Mouse (Mus musculus) forebrain, embryonic 10.5 days (tissue): Measurements from ENCODE around the gene Fkbp7. TPM values are rescaled to one million over a fixed set of nuclear protein-coding genes. Genes with fewer than 3 reads are reported as not detected.

Experiments used
- DNase-seq: peaks from one replicate; pipeline ENCODE4 v3.0.0-alpha.2; 2017; ENCODE audit warnings: low spot score; ENCODE audit errors: extremely low spot score
- H3K27ac ChIP-seq: fragments of 300-500 bp; sonication (generic); 2 replicates; pipeline ENCODE4 v1.5.1; 2016; ENCODE audit warnings: mild to moderate bottlenecking
- H3K27me3 ChIP-seq: fragments of 300-500 bp; sonication (generic); 2 replicates; pipeline ENCODE4 v1.6.1; 2016; ENCODE audit warnings: mild to moderate bottlenecking; ENCODE audit not compliant: poor library complexity, severe bottlenecking
- H3K36me3 ChIP-seq: fragments of 300-500 bp; sonication (generic); replicated peaks from 2 replicates; pipeline ENCODE4 v1.6.1; 2016; ENCODE audit warnings: mild to moderate bottlenecking, moderate library complexity
- H3K4me1 ChIP-seq: fragments of 300-500 bp; sonication (generic); 2 replicates; pipeline ENCODE4 v1.6.1; 2016
- H3K4me3 ChIP-seq: fragments of 300-500 bp; sonication (generic); 2 replicates; pipeline ENCODE4 v1.5.1; 2016; ENCODE audit warnings: mild to moderate bottlenecking, moderate library complexity
- H3K9me3 ChIP-seq: fragments of 300-500 bp; sonication (generic); 2 replicates; pipeline ENCODE4 v1.6.1; 2016; ENCODE audit warnings: mild to moderate bottlenecking, moderate library complexity
- WGBS: fragments of 180-500 bp; shearing (Covaris S2); methylation state at CpG from one replicate; pipeline ENCODE4 v1.1.7; 2016; 5-methylcytosine and 5-hydroxymethylcytosine counted together
- polyA plus RNA-seq: library from polyadenylated mRNA; unstranded; fragments of >200 nt; fragmentation: Nextera tagmentation; extraction: Ambion mirVana; gene quantifications from 2 replicates; pipeline ENCODE4 v1.2.1, GENCODE M21; 2016

Gene Fkbp7
- polyA plus RNA-seq, 1 experiment from 2014 or later = 12.2 TPM

- Histone ChIP-seq H3K4me3 (no peak overlapping the region), H3K9me3 (no peaks in the 10 kb centered on the region), H3K36me3 (peaks cover 90% of the 10 kb centered on the region), H3K27ac (no peak overlapping the region), H3K4me1 (peaks cover 4% of the 10 kb centered on the region; the same call in 1 of the 2 replicates), H3K27me3 (no peaks in the 10 kb centered on the region)
- no peak for DNase-seq
- WGBS = 90% methylated on average over 8 of the region's 8 CpGs
These were observed 9.4 kb upstream of the Fkbp7 start for GRCm38 (mm10) chr2:76682301-76682700.

GRCm38 (mm10) chr2:76676401-76677226 is 3.7 kb upstream of the Fkbp7 start:
- no peak for DNase-seq
- 77% methylated on average over 13 of the region's 13 CpGs for WGBS
- H3K27ac ChIP-seq = peak overlapping the region; percentile 93

GRCm38 (mm10) chr2:76675949-76676348 is 3.0 kb upstream of the Fkbp7 start:
- Histone ChIP-seq H3K9me3 (no peaks in the 10 kb centered on the region), H3K27ac (peak overlapping the region; percentile 93), H3K27me3 (no peaks in the 10 kb centered on the region), H3K4me3 (peak overlapping the region; percentile 85), H3K36me3 (peaks cover 29% of the 10 kb centered on the region), H3K4me1 (peaks cover 46% of the 10 kb centered on the region)
- 12% methylated on average over 4 of the region's 4 CpGs for WGBS
- DNase-seq = no peak

More at GRCm38 (mm10) chr2:76676401-76677226, 3.7 kb upstream of the Fkbp7 start:
- Histone ChIP-seq H3K36me3 (peaks cover 33% of the 10 kb centered on the region), H3K4me1 (peaks cover 45% of the 10 kb centered on the region), H3K4me3 (peak overlapping the region; percentile 85), H3K9me3 (no peaks in the 10 kb centered on the region), H3K27me3 (no peaks in the 10 kb centered on the region)

- 0% methylated on average over 30 of the region's 44 CpGs for WGBS
- H3K27me3 ChIP-seq = no peaks in the 10 kb centered on the region
- H3K4me1 ChIP-seq = peaks cover 46% of the 10 kb centered on the region
- peaks cover 24% of the 10 kb centered on the region for H3K36me3 ChIP-seq
- DNase-seq = no peak
- H3K27ac ChIP-seq = peak overlapping the region; percentile 93
- H3K4me3 ChIP-seq = peak overlapping the region; percentile 85
- H3K9me3 ChIP-seq = no peaks in the 10 kb centered on the region
These were observed 2.5 kb upstream of the Fkbp7 start for GRCm38 (mm10) chr2:76675451-76675850.

- H3K27ac ChIP-seq = peak within 1 kb of the TSS; percentile 93
- no peaks in the 10 kb centered on the region for H3K27me3 ChIP-seq
- H3K4me1 ChIP-seq = peaks cover 46% of the 10 kb centered on the region
- H3K9me3 ChIP-seq = no peaks in the 10 kb centered on the region
- peak; percentile 81 for DNase-seq
- peaks cover 18% of the 10 kb centered on the region for H3K36me3 ChIP-seq
- H3K4me3 ChIP-seq = peak within 1 kb of the TSS; percentile 85
- 4% methylated on average over 51 of the region's 52 CpGs for WGBS
These were observed 2.0 kb upstream of the Fkbp7 start, which contains the start of gene Plekha3 for GRCm38 (mm10) chr2:76674725-76675427. Plekha3 (plus strand) TSS chr2:76675281.

GRCm38 (mm10) chr2:76673472-76674081 is 661 bp upstream of the Fkbp7 start:
- no peaks in the 10 kb centered on the region for H3K9me3 ChIP-seq
- H3K27me3 ChIP-seq = no peaks in the 10 kb centered on the region
- H3K4me3 ChIP-seq = peak overlapping the region; percentile 51
- peaks cover 6% of the 10 kb centered on the region for H3K36me3 ChIP-seq
- H3K27ac ChIP-seq = peak overlapping the region; percentile 82
- DNase-seq = peak; percentile 25
- 29% methylated on average over 7 of the region's 7 CpGs for WGBS
- H3K4me1 ChIP-seq = peaks cover 46% of the 10 kb centered on the region

GRCm38 (mm10) chr2:76672134-76672745 is 676 bp downstream of the Fkbp7 start:
- H3K4me3 ChIP-seq = peak overlapping the region; percentile 51
- H3K4me1 ChIP-seq = peaks cover 42% of the 10 kb centered on the region
- peak overlapping the region; percentile 82 for H3K27ac ChIP-seq
- no peaks in the 10 kb centered on the region for H3K27me3 ChIP-seq
- DNase-seq = no peak
- H3K36me3 ChIP-seq = no peaks in the 10 kb centered on the region
- 55% methylated on average over 9 of the region's 9 CpGs for WGBS
- no peaks in the 10 kb centered on the region for H3K9me3 ChIP-seq

- H3K27ac ChIP-seq = no peak overlapping the region
These were observed 1.3 kb downstream of the Fkbp7 start for GRCm38 (mm10) chr2:76671641-76672040.

GRCm38 (mm10) chr2:76667200-76667599 is 5.7 kb downstream of the Fkbp7 start:
- no peaks in the 10 kb centered on the region for H3K27me3 ChIP-seq
- DNase-seq = no peak
- no peak overlapping the region for H3K4me3 ChIP-seq
- no peak overlapping the region for H3K27ac ChIP-seq
- H3K9me3 ChIP-seq = no peaks in the 10 kb centered on the region
- H3K36me3 ChIP-seq = peaks cover 20% of the 10 kb centered on the region
- H3K4me1 ChIP-seq = peaks cover 7% of the 10 kb centered on the region
- 89% methylated on average over 5 of the region's 5 CpGs for WGBS

More at GRCm38 (mm10) chr2:76671641-76672040, 1.3 kb downstream of the Fkbp7 start:
- H3K4me1 ChIP-seq = peaks cover 36% of the 10 kb centered on the region
- H3K36me3 ChIP-seq = no peaks in the 10 kb centered on the region
- DNase-seq = no peak
- H3K27me3 ChIP-seq = no peaks in the 10 kb centered on the region
- WGBS = 94% methylated on average over 6 of the region's 6 CpGs
- H3K9me3 ChIP-seq = no peaks in the 10 kb centered on the region
- H3K4me3 ChIP-seq = peak overlapping the region; percentile 51

GRCm38 (mm10) chr2:76665531-76665930 is 7.4 kb downstream of the Fkbp7 start:
- H3K27me3 ChIP-seq = no peaks in the 10 kb centered on the region
- no peak for DNase-seq
- no peaks in the 10 kb centered on the region for H3K9me3 ChIP-seq
- H3K4me3 ChIP-seq = no peak overlapping the region
- WGBS = 97% methylated on average over 7 of the region's 7 CpGs
- H3K27ac ChIP-seq = no peak overlapping the region
- H3K4me1 ChIP-seq = no peaks in the 10 kb centered on the region
- H3K36me3 ChIP-seq = peaks cover 23% of the 10 kb centered on the region

- H3K4me3 ChIP-seq = no peak overlapping the region
- no peak for DNase-seq
- H3K27ac ChIP-seq = no peak overlapping the region
- no peaks in the 10 kb centered on the region for H3K9me3 ChIP-seq
- peaks cover 15% of the 10 kb centered on the region for H3K36me3 ChIP-seq
- H3K27me3 ChIP-seq = no peaks in the 10 kb centered on the region
- peaks cover 4% of the 10 kb centered on the region; the same call in 1 of the 2 replicates for H3K4me1 ChIP-seq
- 58% methylated on average over 7 of the region's 8 CpGs for WGBS
These were observed 13.5 kb downstream of the Fkbp7 start for GRCm38 (mm10) chr2:76659419-76659818.

GRCm38 (mm10) chr2:76658551-76658950 is 14.4 kb downstream of the Fkbp7 start:
- WGBS = 85% methylated on average over 13 of the region's 13 CpGs
- peaks cover 8% of the 10 kb centered on the region for H3K36me3 ChIP-seq
- no peaks in the 10 kb centered on the region for H3K9me3 ChIP-seq
- no peaks in the 10 kb centered on the region for H3K27me3 ChIP-seq
- H3K27ac ChIP-seq = no peak overlapping the region
- no peak for DNase-seq
- H3K4me3 ChIP-seq = no peak overlapping the region
- H3K4me1 ChIP-seq = peaks cover 6% of the 10 kb centered on the region; the same call in 1 of the 2 replicates
